In the genomic region with DNA sequence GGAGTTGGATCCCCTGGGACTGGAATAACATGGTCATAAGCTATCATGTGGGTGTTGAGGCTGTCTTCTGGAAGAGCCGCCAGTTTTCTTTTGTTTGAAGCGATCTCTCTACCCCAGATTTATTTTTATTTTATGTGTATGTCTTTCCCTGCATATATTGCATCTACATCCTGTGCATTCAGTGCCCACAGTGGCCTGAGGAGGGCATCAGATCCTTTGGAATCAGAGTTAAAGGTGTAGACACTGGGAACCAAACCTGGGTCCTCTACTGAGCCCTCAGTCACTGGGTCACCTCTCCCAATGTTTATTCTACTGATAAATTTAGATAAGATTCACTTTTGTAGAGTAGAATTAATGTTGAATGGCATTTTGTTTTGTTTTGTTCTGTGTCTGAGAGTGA, we compare ENCODE assay signal across 19 mouse cellular contexts. TPM values are rescaled to one million over a fixed set of nuclear protein-coding genes. Genes with fewer than 3 reads are reported as not detected.
DNase-seq lines count a peak whose midpoint lies in the region; ATAC-seq and TF ChIP-seq lines count a peak whose summit lies in the region.
"Had no signal": no experiment of that assay in that cellular context is flagged by ENCODE, and none has a peak within 500 bp of the region (broad histone marks: within the 10 kb centered on the region; RNA-seq: fewer than 3 reads in every experiment).

No protein-coding gene starts in this region.

- TF ChIP-seq POLR2A in CH12.LX (IDR thresholded peaks at IDR 0.05; ENCODE audit: low read depth, low read length) = no peak
- no peak for TF ChIP-seq POLR2A in MEL (IDR thresholded peaks at IDR 0.05; ENCODE audit: control insufficient read depth in 1 of 2, insufficient read depth in 1 of 2, low read depth in 1 of 2, low read length in 2 of 2, poor library complexity in 1 of 2)

- H3K4me2 ChIP-seq in hindbrain, postnatal 0 days (ENCODE audit: low read depth, low read length) = no peak overlapping the region
- H3K4me2 ChIP-seq in hindbrain, embryonic 11.5 days (replicated peaks; ENCODE audit: low read depth, low read length) = no peak overlapping the region
- H3K4me2 ChIP-seq in liver, postnatal 0 days (ENCODE audit: low read depth, low read length) = no peak overlapping the region
- no peak overlapping the region for H3K4me2 ChIP-seq in liver, embryonic 11.5 days
- H3K4me2 ChIP-seq in CH12.LX (ENCODE audit: insufficient read depth, low read depth, poor library complexity, severe bottlenecking) = no peak overlapping the region
- H3K4me2 ChIP-seq: heart, embryonic 15.5 days; limb, embryonic 13.5 days; midbrain, embryonic 12.5 days; stomach, embryonic 15.5 days had no signal

- in situ Hi-C loops in CH12.LX (cut with MboI; ENCODE audit: low pct_ligation_motif_present, low pct_unique_long_range_greater_than_20kb, low sequenced_read_pairs) = no loop called here

- no peak for DNase-seq in hindbrain, postnatal 0 days (ENCODE audit: low spot score)
- no peak for DNase-seq in hindbrain, embryonic 11.5 days (ENCODE audit: low spot score)
- DNase-seq in liver, postnatal 0 days = no peak
- DNase-seq in liver, embryonic 11.5 days (ENCODE audit: low spot score) = no peak
- no peak for DNase-seq in CH12.LX (ENCODE audit: extremely low read depth)
- DNase-seq in MEL (ENCODE audit: low read depth, low spot score) = no peak
- no peak for DNase-seq in neural tube, embryonic 10.5 days (ENCODE audit: extremely low spot score, low spot score)
- no peak for DNase-seq in urinary bladder, postnatal 36 days (ENCODE audit: low spot score in 2 of 2)
- DNase-seq: gastrocnemius, postnatal 25 days; kidney, adult 8-10 months; right cerebral cortex, postnatal 14 days; thymus, adult 2 months had no signal

- H3K79me2 ChIP-seq in CH12.LX (replicated peaks; ENCODE audit: control insufficient read depth, extremely low read depth, insufficient read depth, poor library complexity, severe bottlenecking) (no peaks in the 10 kb centered on the region), MEL (ENCODE audit: control insufficient read depth, insufficient read depth, low read length, poor library complexity) (no peaks in the 10 kb centered on the region)

- no peaks in the 10 kb centered on the region for H3K4me1 ChIP-seq in hindbrain, postnatal 0 days (ENCODE audit: insufficient read depth, low read length)
- H3K4me1 ChIP-seq in hindbrain, embryonic 11.5 days (replicated peaks; ENCODE audit: control insufficient read depth, insufficient read depth, low read length) = no peaks in the 10 kb centered on the region
- H3K4me1 ChIP-seq in liver, postnatal 0 days (ENCODE audit: insufficient read depth) = no peaks in the 10 kb centered on the region
- no peaks in the 10 kb centered on the region for H3K4me1 ChIP-seq in liver, embryonic 11.5 days (replicated peaks; ENCODE audit: control insufficient read depth, insufficient read depth, low read length)
- H3K4me1 ChIP-seq in CH12.LX (ENCODE audit: control insufficient read depth in 1 of 2, insufficient read depth in 2 of 2) (peaks cover 0 to under 1% of the 10 kb centered on the region in 2 experiments; a peak in 1 of 4 replicates), MEL (ENCODE audit: control insufficient read depth in 1 of 2, insufficient read depth in 2 of 2, low read length in 2 of 2) (no peaks in the 10 kb centered on the region)
- H3K4me1 ChIP-seq: forebrain, embryonic 10.5 days; heart, embryonic 15.5 days; limb, embryonic 13.5 days; midbrain, embryonic 12.5 days; stomach, embryonic 15.5 days had no signal

- no peak overlapping the region for H3K9ac ChIP-seq in hindbrain, postnatal 0 days (replicated peaks; ENCODE audit: low read length)
- no peak overlapping the region for H3K9ac ChIP-seq in hindbrain, embryonic 11.5 days (ENCODE audit: low read depth, low read length)
- H3K9ac ChIP-seq in liver, postnatal 0 days (replicated peaks) = no peak overlapping the region
- no peak overlapping the region for H3K9ac ChIP-seq in liver, embryonic 11.5 days (ENCODE audit: low read depth, low read length)
- H3K9ac ChIP-seq in CH12.LX (ENCODE audit: insufficient read depth, low read depth) = no peak overlapping the region
- H3K9ac ChIP-seq in MEL (ENCODE audit: control insufficient read depth, low read depth, low read length, poor library complexity, severe bottlenecking) = no peak overlapping the region
- H3K9ac ChIP-seq: heart, embryonic 15.5 days; limb, embryonic 13.5 days; midbrain, embryonic 12.5 days; stomach, embryonic 15.5 days had no signal

- no peak overlapping the region for H3K4me3 ChIP-seq in hindbrain, postnatal 0 days (ENCODE audit: low read length)
- no peak overlapping the region for H3K4me3 ChIP-seq in hindbrain, embryonic 11.5 days (ENCODE audit: low read depth, low read length)
- H3K4me3 ChIP-seq in liver, postnatal 0 days (ENCODE audit: low read depth, low read length) = no peak overlapping the region
- H3K4me3 ChIP-seq in liver, embryonic 11.5 days (ENCODE audit: low read depth, low read length) = no peak overlapping the region
- H3K4me3 ChIP-seq in CH12.LX (replicated peaks in 1 of 3; ENCODE audit: low read depth in 2 of 3, low read length in 2 of 3, poor library complexity in 1 of 3) = no peak overlapping the region
- no peak overlapping the region for H3K4me3 ChIP-seq in MEL (ENCODE audit: control insufficient read depth in 1 of 2, insufficient read depth in 1 of 2, low read depth in 2 of 2, low read length in 2 of 2)
- H3K4me3 ChIP-seq: forebrain, embryonic 10.5 days; heart, embryonic 15.5 days; limb, embryonic 13.5 days; midbrain, embryonic 12.5 days; myocyte; stomach, embryonic 15.5 days had no signal

- no peaks in the 10 kb centered on the region for H3K27me3 ChIP-seq in hindbrain, postnatal 0 days (ENCODE audit: insufficient read depth, low read length)
- no peaks in the 10 kb centered on the region for H3K27me3 ChIP-seq in hindbrain, embryonic 11.5 days (ENCODE audit: control insufficient read depth, insufficient read depth, low read length)
- no peaks in the 10 kb centered on the region for H3K27me3 ChIP-seq in liver, postnatal 0 days (ENCODE audit: insufficient read depth, low read length)
- no peaks in the 10 kb centered on the region for H3K27me3 ChIP-seq in liver, embryonic 11.5 days (replicated peaks; ENCODE audit: control insufficient read depth, insufficient read depth, low read length)
- peaks cover 2% of the 10 kb centered on the region for H3K27me3 ChIP-seq in CH12.LX (replicated peaks)
- H3K27me3 ChIP-seq in MEL (ENCODE audit: control insufficient read depth in 1 of 2, insufficient read depth in 2 of 2, low read length in 2 of 2) = no peaks in the 10 kb centered on the region
- H3K27me3 ChIP-seq: heart, embryonic 15.5 days; limb, embryonic 13.5 days; midbrain, embryonic 12.5 days; stomach, embryonic 15.5 days had no signal

- no peaks in the 10 kb centered on the region for H3K9me3 ChIP-seq in hindbrain, postnatal 0 days (ENCODE audit: low read length)
- H3K9me3 ChIP-seq in hindbrain, embryonic 11.5 days (ENCODE audit: control insufficient read depth, low read length) = no peaks in the 10 kb centered on the region
- no peaks in the 10 kb centered on the region for H3K9me3 ChIP-seq in liver, postnatal 0 days (ENCODE audit: low read length)
- no peaks in the 10 kb centered on the region for H3K9me3 ChIP-seq in liver, embryonic 11.5 days (ENCODE audit: control insufficient read depth, low read length)
- H3K9me3 ChIP-seq in CH12.LX (replicated peaks; ENCODE audit: low read length) (no peaks in the 10 kb centered on the region), MEL (replicated peaks; ENCODE audit: insufficient read depth, low read length) (no peaks in the 10 kb centered on the region)
- H3K9me3 ChIP-seq: forebrain, embryonic 10.5 days; G1E; heart, embryonic 15.5 days; limb, embryonic 13.5 days; midbrain, embryonic 12.5 days; stomach, embryonic 15.5 days had no signal

- dilution Hi-C loops in CH12.LX (cut with MboI; ENCODE audit: extremely low pct_ligation_motif_present, extremely low pct_unique_long_range_greater_than_20kb, low sequenced_read_pairs) = no loop called here

- TF ChIP-seq EP300 in liver, postnatal 0 days (IDR thresholded peaks at IDR 0.05; ENCODE audit: low read depth) = no peak
- TF ChIP-seq EP300 in CH12.LX (IDR thresholded peaks at IDR 0.05; ENCODE audit: low read length) (no peak), MEL (IDR thresholded peaks at IDR 0.05; ENCODE audit: low read depth in 1 of 2, low read length in 2 of 2) (no peak)

- H3K27ac ChIP-seq in hindbrain, postnatal 0 days = no peak overlapping the region
- no peak overlapping the region for H3K27ac ChIP-seq in hindbrain, embryonic 11.5 days (ENCODE audit: low read depth, low read length)
- no peak overlapping the region for H3K27ac ChIP-seq in liver, postnatal 0 days (ENCODE audit: low read depth)
- H3K27ac ChIP-seq in liver, embryonic 11.5 days (ENCODE audit: low read depth, low read length) = no peak overlapping the region
- H3K27ac ChIP-seq in CH12.LX (ENCODE audit: insufficient read depth, low read depth) (no peak overlapping the region), MEL (ENCODE audit: control insufficient read depth, low read depth, low read length) (no peak overlapping the region)
- H3K27ac ChIP-seq: forebrain, embryonic 10.5 days; heart, embryonic 15.5 days; limb, embryonic 13.5 days; midbrain, embryonic 12.5 days; stomach, embryonic 15.5 days had no signal

- WGBS in hindbrain, postnatal 0 days = 92% methylated on average over 2 of the region's 2 CpGs
- WGBS in hindbrain, embryonic 11.5 days = 96% methylated on average over 2 of the region's 2 CpGs
- WGBS in liver, postnatal 0 days (ENCODE audit: insufficient replicate concordance) = 95% methylated on average over 2 of the region's 2 CpGs
- WGBS in liver, embryonic 11.5 days = 91% methylated on average over 2 of the region's 2 CpGs

- ATAC-seq in hindbrain, postnatal 0 days = no peak
- ATAC-seq in hindbrain, embryonic 11.5 days (ENCODE audit: low FRiP score) = no peak
- no peak for ATAC-seq in liver, postnatal 0 days
- no peak for ATAC-seq in liver, embryonic 11.5 days (replicated peaks; ENCODE audit: low FRiP score)

- TF ChIP-seq CTCF in hindbrain, postnatal 0 days (IDR thresholded peaks at IDR 0.05; ENCODE audit: low read depth) = peak; percentile 10; the same call in 1 of the 2 replicates
- peak; percentile 32 for TF ChIP-seq CTCF in liver, postnatal 0 days (IDR thresholded peaks at IDR 0.05; ENCODE audit: low read depth)
- TF ChIP-seq CTCF in CH12.LX (conservative IDR thresholded peaks at IDR 0.05 in 1 of 2, IDR thresholded peaks at IDR 0.05 in 1 of 2; ENCODE audit: low read depth in 2 of 2, low read length in 2 of 2) (peak in 1 of 2 experiments; percentile 41; a peak in 2 of 4 replicates), MEL (IDR thresholded peaks at IDR 0.05 in 2 of 3, conservative IDR thresholded peaks at IDR 0.05 in 1 of 3; ENCODE audit: control insufficient read depth in 1 of 3, insufficient read depth in 1 of 3, low read depth in 2 of 3, low read length in 3 of 3, poor library complexity in 1 of 3, severe bottlenecking in 1 of 3) (peak; percentile 11 to 52 (median 22); a peak in 3 of 6 replicates)

- peaks cover 31% of the 10 kb centered on the region for H3K36me3 ChIP-seq in hindbrain, postnatal 0 days (ENCODE audit: insufficient read depth, low read length)
- peaks cover 4% of the 10 kb centered on the region for H3K36me3 ChIP-seq in hindbrain, embryonic 11.5 days (ENCODE audit: control insufficient read depth, insufficient read depth, low read length)
- peaks cover 37% of the 10 kb centered on the region for H3K36me3 ChIP-seq in liver, postnatal 0 days (replicated peaks; ENCODE audit: insufficient read depth, low read length)
- peaks cover 36% of the 10 kb centered on the region for H3K36me3 ChIP-seq in liver, embryonic 11.5 days (ENCODE audit: control insufficient read depth, insufficient read depth, low read length)
- H3K36me3 ChIP-seq in CH12.LX (replicated peaks in 1 of 2; ENCODE audit: control insufficient read depth in 1 of 2, insufficient read depth in 1 of 2, low read length in 1 of 2) = peaks cover 28 to 38% of the 10 kb centered on the region in 2 experiments
- H3K36me3 ChIP-seq in MEL (ENCODE audit: control insufficient read depth in 1 of 2, insufficient read depth in 2 of 2, low read length in 2 of 2) = peaks cover 0 to 2% of the 10 kb centered on the region in 2 experiments; a peak in 2 of 4 replicates

- peak; percentile 32 for TF ChIP-seq RAD21 in CH12.LX (IDR thresholded peaks at IDR 0.05; ENCODE audit: low read depth, low read length)
- TF ChIP-seq RAD21 in MEL (IDR thresholded peaks at IDR 0.05; ENCODE audit: low read depth, low read length) = peak; percentile 51

RNA-seq across cellular contexts. Expression of gene Lamp1, which starts 9.7 kb away (rescaled TPM):
- 317 and 341 TPM in 2 replicates for total RNA-seq in hindbrain, postnatal 0 days (2014; rRNA removed)
- polyA plus RNA-seq in hindbrain, postnatal 0 days (2015; fragmentation: Nextera tagmentation; extraction: Ambion mirVana) = 400 and 402 TPM in 2 replicates
- polyA plus RNA-seq in hindbrain, embryonic 11.5 days (2014; fragmentation: Nextera tagmentation; extraction: Ambion mirVana) = 261 and 286 TPM in 2 replicates
- polyA plus RNA-seq in liver, postnatal 0 days (2015; fragmentation: Nextera tagmentation; extraction: Ambion mirVana) = 199 and 206 TPM in 2 replicates
- 251 and 283 TPM in 2 replicates for polyA plus RNA-seq in liver, embryonic 11.5 days (2014; fragmentation: Nextera tagmentation; extraction: Ambion mirVana)
- total RNA-seq in CH12.LX (2012; rRNA removed) (67.0 and 69.4 TPM in 2 replicates), CH12.LX (2014; rRNA removed) (51.0 and 56.7 TPM in 2 replicates), MEL (2012; rRNA removed) (191 and 205 TPM in 2 replicates)
- polyA plus RNA-seq in CH12.LX (2012; ENCODE audit: insufficient read length, low read depth) (64.3 TPM in 2 replicates), MEL (2012; ENCODE audit: insufficient read depth in 1 of 2, insufficient read length in 2 of 2, low read depth in 1 of 2, low replicate concordance in 2 of 2, missing spikeins in 1 of 2) (100 to 1,000 TPM; 109 to 233 TPM)

RNA-seq across cellular contexts. Expression of gene Cul4a, which starts 43.9 kb away (rescaled TPM):
- total RNA-seq in hindbrain, postnatal 0 days (2014; rRNA removed) = 118 and 127 TPM in 2 replicates
- 57.9 and 60.6 TPM in 2 replicates for polyA plus RNA-seq in hindbrain, postnatal 0 days (2015; fragmentation: Nextera tagmentation; extraction: Ambion mirVana)
- 83.5 and 93.0 TPM in 2 replicates for polyA plus RNA-seq in hindbrain, embryonic 11.5 days (2014; fragmentation: Nextera tagmentation; extraction: Ambion mirVana)
- 60.5 and 62.9 TPM in 2 replicates for polyA plus RNA-seq in liver, postnatal 0 days (2015; fragmentation: Nextera tagmentation; extraction: Ambion mirVana)
- 111 and 123 TPM in 2 replicates for polyA plus RNA-seq in liver, embryonic 11.5 days (2014; fragmentation: Nextera tagmentation; extraction: Ambion mirVana)
- total RNA-seq in CH12.LX (2012; rRNA removed) (21.4 and 23.9 TPM in 2 replicates), CH12.LX (2014; rRNA removed) (25.6 and 27.0 TPM in 2 replicates), MEL (2012; rRNA removed) (62.3 and 81.4 TPM in 2 replicates)
- polyA plus RNA-seq in CH12.LX (2012; ENCODE audit: insufficient read length, low read depth) (14.1 and 15.6 TPM in 2 replicates), MEL (2012; ENCODE audit: insufficient read depth in 1 of 2, insufficient read length in 2 of 2, low read depth in 1 of 2, low replicate concordance in 2 of 2, missing spikeins in 1 of 2) (100 to 1,000 TPM in 1 of 2 experiments, 10 to 100 TPM in 1; 56.2 to 131 TPM)

RNA-seq across cellular contexts. Expression of gene Pcid2, which starts 44.0 kb away (rescaled TPM):
- total RNA-seq in hindbrain, postnatal 0 days (2014; rRNA removed) = 28.6 and 29.1 TPM in 2 replicates
- 29.3 and 31.5 TPM in 2 replicates for polyA plus RNA-seq in hindbrain, postnatal 0 days (2015; fragmentation: Nextera tagmentation; extraction: Ambion mirVana)
- 54.1 and 56.3 TPM in 2 replicates for polyA plus RNA-seq in hindbrain, embryonic 11.5 days (2014; fragmentation: Nextera tagmentation; extraction: Ambion mirVana)
- 6.7 and 8.8 TPM in 2 replicates for polyA plus RNA-seq in liver, postnatal 0 days (2015; fragmentation: Nextera tagmentation; extraction: Ambion mirVana)
- 38.8 and 46.0 TPM in 2 replicates for polyA plus RNA-seq in liver, embryonic 11.5 days (2014; fragmentation: Nextera tagmentation; extraction: Ambion mirVana)
- total RNA-seq in CH12.LX (2012; rRNA removed) (21.6 and 24.2 TPM in 2 replicates), CH12.LX (2014; rRNA removed) (23.1 and 23.9 TPM in 2 replicates), MEL (2012; rRNA removed) (45.1 and 50.1 TPM in 2 replicates)
- polyA plus RNA-seq in CH12.LX (2012; ENCODE audit: insufficient read length, low read depth) (28.5 and 32.5 TPM in 2 replicates), MEL (2012; ENCODE audit: insufficient read depth in 1 of 2, insufficient read length in 2 of 2, low read depth in 1 of 2, low replicate concordance in 2 of 2, missing spikeins in 1 of 2) (10 to 100 TPM; 68.1 to 90.6 TPM)

RNA-seq across cellular contexts. Expression of gene Grtp1, which starts 51.1 kb away (rescaled TPM):
- 12.8 and 14.8 TPM in 2 replicates for total RNA-seq in hindbrain, postnatal 0 days (2014; rRNA removed)
- polyA plus RNA-seq in hindbrain, postnatal 0 days (2015; fragmentation: Nextera tagmentation; extraction: Ambion mirVana) = 17.1 and 18.1 TPM in 2 replicates
- polyA plus RNA-seq in hindbrain, embryonic 11.5 days (2014; fragmentation: Nextera tagmentation; extraction: Ambion mirVana) = 12.9 and 13.0 TPM in 2 replicates
- 10.6 and 12.1 TPM in 2 replicates for polyA plus RNA-seq in liver, postnatal 0 days (2015; fragmentation: Nextera tagmentation; extraction: Ambion mirVana)
- polyA plus RNA-seq in liver, embryonic 11.5 days (2014; fragmentation: Nextera tagmentation; extraction: Ambion mirVana) = 19.7 and 23.3 TPM in 2 replicates
- 0.04 TPM in 2 replicates for total RNA-seq in CH12.LX (2012; rRNA removed)
- not detected in 2 replicates for total RNA-seq in CH12.LX (2014; rRNA removed)
- polyA plus RNA-seq in CH12.LX (2012; ENCODE audit: insufficient read length, low read depth) = 0.13 and 0.19 TPM in 2 replicates
- total RNA-seq in MEL (2012; rRNA removed) = 8.2 and 11.9 TPM in 2 replicates
- polyA plus RNA-seq in MEL (2012; ENCODE audit: insufficient read depth in 1 of 2, insufficient read length in 2 of 2, low read depth in 1 of 2, low replicate concordance in 2 of 2, missing spikeins in 1 of 2) = 10 to 100 TPM in 1 of 2 experiments, not detected in 1; 15.1 TPM
